11 mouse cellular contexts compared by ENCODE assay signal in the genomic region with DNA sequence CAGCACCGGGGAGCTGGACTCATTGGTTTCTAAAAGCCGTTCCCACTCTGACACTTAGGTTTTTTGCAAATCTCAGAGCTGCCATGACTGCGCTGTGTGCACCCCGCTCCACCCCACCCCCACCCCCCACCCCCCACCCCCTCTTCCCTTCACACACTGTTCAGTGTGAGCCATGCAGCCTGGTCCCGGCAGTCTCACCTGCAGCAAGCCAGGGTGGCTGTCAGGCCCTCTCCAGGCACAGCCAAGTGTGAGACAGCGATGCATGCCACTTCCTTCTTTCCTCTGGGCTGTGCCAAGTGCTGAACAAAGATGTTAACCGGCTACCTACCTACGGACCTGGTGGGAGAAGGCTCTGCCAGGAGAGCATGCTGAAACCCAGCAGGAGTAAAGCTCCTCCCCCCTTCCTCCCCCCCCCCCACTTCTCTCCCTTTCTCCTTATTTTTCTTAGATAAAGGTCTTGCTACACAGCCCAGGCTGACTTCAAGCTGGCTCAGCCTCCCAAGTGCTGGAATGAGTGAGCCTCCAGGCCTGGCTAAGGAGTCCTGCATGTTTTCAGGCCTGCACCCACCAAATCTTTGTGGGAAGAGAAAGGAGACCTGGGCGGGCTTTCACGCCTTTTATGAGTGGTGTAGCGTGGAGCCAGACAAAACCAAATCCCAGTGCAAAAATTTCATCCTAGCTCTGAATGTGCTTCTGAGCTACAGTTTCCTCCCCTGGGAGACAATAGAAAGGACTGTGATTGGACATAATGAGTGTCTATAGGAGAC. TPM values are rescaled to one million over a fixed set of nuclear protein-coding genes. Genes with fewer than 3 reads are reported as not detected.
A peak's percentile ranks its signal among the peaks of the same experiment; 100 is the strongest.
DNase-seq lines count a peak whose midpoint lies in the region; ATAC-seq lines count a peak whose summit lies in the region.
"Had no signal": no experiment of that assay in that cellular context is flagged by ENCODE, and none has a peak within 500 bp of the region (broad histone marks: within the 10 kb centered on the region; RNA-seq: fewer than 3 reads in every experiment).

No protein-coding gene starts in this region.

- H3K27me3 ChIP-seq in kidney, embryonic 14.5 days (ENCODE audit: control insufficient read depth, insufficient read depth, low read length): no peaks in the 10 kb centered on the region; the same call in 1 of the 2 replicates
- peaks cover 23% of the 10 kb centered on the region for H3K27me3 ChIP-seq in forebrain, embryonic 12.5 days
- peaks cover 24% of the 10 kb centered on the region for H3K27me3 ChIP-seq in hindbrain, embryonic 12.5 days

- H3K27ac ChIP-seq in kidney, embryonic 14.5 days (ENCODE audit: low read depth, low read length): no peak overlapping the region
- peak overlapping the region; percentile 59; the same call in 1 of the 2 replicates for H3K27ac ChIP-seq in forebrain, embryonic 12.5 days
- no peak overlapping the region for H3K27ac ChIP-seq in hindbrain, embryonic 12.5 days
- H3K27ac ChIP-seq: left cerebral cortex, adult 2 months had no signal

- peak; percentile 54; the same call in 1 of the 2 replicates for ATAC-seq in kidney, embryonic 14.5 days (ENCODE audit: low FRiP score, low TSS enrichment)
- no peak for ATAC-seq in forebrain, embryonic 12.5 days (ENCODE audit: low FRiP score)
- ATAC-seq in hindbrain, embryonic 12.5 days (ENCODE audit: low FRiP score): no peak; the same call in 1 of the 2 replicates
- no peak for ATAC-seq in erythroid progenitor cell, adult 5-6 weeks (replicated peaks; ENCODE audit: low FRiP score, poor library complexity, severe bottlenecking)
- no peak for ATAC-seq in erythroblast, adult 5-6 weeks (replicated peaks; ENCODE audit: low FRiP score, poor library complexity, severe bottlenecking)

- H3K4me1 ChIP-seq in kidney, embryonic 14.5 days (ENCODE audit: control insufficient read depth, insufficient read depth, low read length): no peaks in the 10 kb centered on the region
- peaks cover 15% of the 10 kb centered on the region for H3K4me1 ChIP-seq in forebrain, embryonic 12.5 days
- H3K4me1 ChIP-seq in hindbrain, embryonic 12.5 days: peaks cover 14% of the 10 kb centered on the region

- no peaks in the 10 kb centered on the region for H3K36me3 ChIP-seq in kidney, embryonic 14.5 days (ENCODE audit: control insufficient read depth, insufficient read depth, low read length)
- no peaks in the 10 kb centered on the region for H3K36me3 ChIP-seq in forebrain, embryonic 12.5 days (replicated peaks)
- H3K36me3 ChIP-seq in hindbrain, embryonic 12.5 days: no peaks in the 10 kb centered on the region

- H3K4me2 ChIP-seq in kidney, embryonic 14.5 days (replicated peaks; ENCODE audit: low read depth, low read length): no peak overlapping the region
- H3K4me2 ChIP-seq in forebrain, embryonic 12.5 days: 0 out of 2 replicates have a peak overlapping the region, but pooled peaks have one; percentile 8
- 0 out of 2 replicates have a peak overlapping the region, but pooled peaks have one; percentile 1 for H3K4me2 ChIP-seq in hindbrain, embryonic 12.5 days (replicated peaks)

- 46% methylated on average over 11 of the region's 11 CpGs for WGBS in kidney, embryonic 14.5 days
- 18% methylated on average over 11 of the region's 11 CpGs for WGBS in forebrain, embryonic 12.5 days
- WGBS in hindbrain, embryonic 12.5 days: 39% methylated on average over 11 of the region's 11 CpGs

- no peak overlapping the region for H3K4me3 ChIP-seq in kidney, embryonic 14.5 days (ENCODE audit: low read length)
- H3K4me3 ChIP-seq in forebrain, embryonic 12.5 days (replicated peaks): no peak overlapping the region
- no peak overlapping the region for H3K4me3 ChIP-seq in hindbrain, embryonic 12.5 days
- H3K4me3 ChIP-seq: left cerebral cortex, adult 2 months; megakaryocyte, embryonic 14.5 days had no signal

- DNase-seq in kidney, adult 9 months: no peak
- DNase-seq in brain, adult 2 months (ENCODE audit: low read depth, low spot score): peak; percentile 31
- DNase-seq in gastrocnemius, postnatal 10 days: no peak

- no peak overlapping the region for H3K9ac ChIP-seq in kidney, embryonic 14.5 days (ENCODE audit: low read depth, low read length)
- H3K9ac ChIP-seq in forebrain, embryonic 12.5 days: 0 out of 2 replicates have a peak overlapping the region, but pooled peaks have one; percentile 12
- H3K9ac ChIP-seq in hindbrain, embryonic 12.5 days: no peak overlapping the region

- no peaks in the 10 kb centered on the region for H3K9me3 ChIP-seq in kidney, embryonic 14.5 days (ENCODE audit: control insufficient read depth, low read length)
- H3K9me3 ChIP-seq in forebrain, embryonic 12.5 days: no peaks in the 10 kb centered on the region
- H3K9me3 ChIP-seq in hindbrain, embryonic 12.5 days (replicated peaks): no peaks in the 10 kb centered on the region
- H3K9me3 ChIP-seq: megakaryocyte, embryonic 14.5 days had no signal

RNA-seq across cellular contexts. Expression of gene Htr1d, which starts 7.5 kb away (rescaled TPM):
- 0.47 and 0.60 TPM in 2 replicates for polyA plus RNA-seq in kidney, embryonic 14.5 days (2014; fragmentation: Nextera tagmentation; extraction: Ambion mirVana)
- polyA plus RNA-seq in forebrain, embryonic 12.5 days (2016; fragmentation: Nextera tagmentation; extraction: Ambion mirVana): 0.23 and 0.59 TPM in 2 replicates
- polyA plus RNA-seq in hindbrain, embryonic 12.5 days (2016; fragmentation: Nextera tagmentation; extraction: Ambion mirVana): 0.26 and 0.50 TPM in 2 replicates
- not detected in 2 replicates for total RNA-seq in erythroid progenitor cell, adult 5-6 weeks (2015; ENCODE audit: low replicate concordance)
- not detected in 2 replicates for total RNA-seq in erythroid progenitor cell, adult 5-6 weeks (2017; ENCODE audit: low replicate concordance)
- total RNA-seq in erythroblast, adult 5-6 weeks (2015; ENCODE audit: low replicate concordance): not detected in 2 replicates
- not detected in 2 replicates for total RNA-seq in erythroblast, adult 5-6 weeks (2017; ENCODE audit: low replicate concordance)
- under 1 TPM in 1 of 2 experiments, not detected in 1; 0.07 TPM for total RNA-seq in gastrocnemius, postnatal 10 days (2021)
- total RNA-seq: granulocyte monocyte progenitor cell, adult 5-6 weeks had no signal

RNA-seq across cellular contexts. Expression of gene 6030445D17Rik, which starts 31.3 kb away (rescaled TPM):
- 0.16 and 0.54 TPM in 2 replicates for polyA plus RNA-seq in kidney, embryonic 14.5 days (2014; fragmentation: Nextera tagmentation; extraction: Ambion mirVana)
- polyA plus RNA-seq in forebrain, embryonic 12.5 days (2016; fragmentation: Nextera tagmentation; extraction: Ambion mirVana): 0.18 TPM in 1 of 2 replicates, not detected in the other
- 0.12 TPM in 1 of 2 replicates, not detected in the other for polyA plus RNA-seq in hindbrain, embryonic 12.5 days (2016; fragmentation: Nextera tagmentation; extraction: Ambion mirVana)
- total RNA-seq in erythroid progenitor cell, adult 5-6 weeks (2015; ENCODE audit: low replicate concordance): not detected in 2 replicates
- total RNA-seq in erythroid progenitor cell, adult 5-6 weeks (2017; ENCODE audit: low replicate concordance): not detected in 2 replicates
- total RNA-seq in erythroblast, adult 5-6 weeks (2015; ENCODE audit: low replicate concordance): not detected in 2 replicates
- total RNA-seq in erythroblast, adult 5-6 weeks (2017; ENCODE audit: low replicate concordance): not detected in 2 replicates
- under 1 TPM; 0.25 to 0.26 TPM for total RNA-seq in gastrocnemius, postnatal 10 days (2021)
- total RNA-seq: granulocyte monocyte progenitor cell, adult 5-6 weeks had no signal

RNA-seq across cellular contexts. Expression of gene Luzp1, which starts 38.8 kb away (rescaled TPM):
- polyA plus RNA-seq in kidney, embryonic 14.5 days (2014; fragmentation: Nextera tagmentation; extraction: Ambion mirVana): 140 and 144 TPM in 2 replicates
- 83.6 and 101 TPM in 2 replicates for polyA plus RNA-seq in forebrain, embryonic 12.5 days (2016; fragmentation: Nextera tagmentation; extraction: Ambion mirVana)
- 80.9 and 83.1 TPM in 2 replicates for polyA plus RNA-seq in hindbrain, embryonic 12.5 days (2016; fragmentation: Nextera tagmentation; extraction: Ambion mirVana)
- total RNA-seq in erythroid progenitor cell, adult 5-6 weeks (2015; ENCODE audit: low replicate concordance): 0.42 and 0.72 TPM in 2 replicates
- 1.4 and 1.5 TPM in 2 replicates for total RNA-seq in erythroid progenitor cell, adult 5-6 weeks (2017; ENCODE audit: low replicate concordance)
- 0.42 and 1.2 TPM in 2 replicates for total RNA-seq in erythroblast, adult 5-6 weeks (2015; ENCODE audit: low replicate concordance)
- total RNA-seq in erythroblast, adult 5-6 weeks (2017; ENCODE audit: low replicate concordance): 1.0 and 10.7 TPM in 2 replicates
- total RNA-seq in gastrocnemius, postnatal 10 days (2021): 10 to 100 TPM; 17.8 to 22.8 TPM
